Mouse (Mus musculus) limb, embryonic 10.5 days (tissue): Measurements from ENCODE around the gene Erg. TPM values are rescaled to one million over a fixed set of nuclear protein-coding genes. Genes with fewer than 3 reads are reported as not detected.

Experiments
- DNase-seq: peaks from one replicate; pipeline ENCODE4 v3.0.0-alpha.2; 2017; ENCODE audit warnings: low spot score
- H3K27ac ChIP-seq: fragments of 300-500 bp; sonication (generic); 2 replicates; pipeline ENCODE4 v1.5.1; 2016; ENCODE audit warnings: mild to moderate bottlenecking
- H3K27me3 ChIP-seq: fragments of 300-500 bp; sonication (generic); 2 replicates; pipeline ENCODE4 v1.6.1; 2016; ENCODE audit warnings: low read depth, mild to moderate bottlenecking; ENCODE audit not compliant: poor library complexity, severe bottlenecking
- H3K36me3 ChIP-seq: fragments of 300-500 bp; sonication (generic); 2 replicates; pipeline ENCODE4 v1.6.1; 2016; ENCODE audit warnings: mild to moderate bottlenecking, moderate library complexity
- H3K4me1 ChIP-seq: fragments of 300-500 bp; sonication (generic); 2 replicates; pipeline ENCODE4 v1.6.1; 2016
- H3K4me3 ChIP-seq: fragments of 300-500 bp; sonication (generic); 2 replicates; pipeline ENCODE4 v1.5.1; 2016; ENCODE audit warnings: mild to moderate bottlenecking, moderate library complexity
- H3K9me3 ChIP-seq: fragments of 300-500 bp; sonication (generic); replicated peaks from 2 replicates; pipeline ENCODE4 v1.6.1; 2016; ENCODE audit warnings: mild to moderate bottlenecking
- WGBS: fragments of 180-500 bp; shearing (Covaris S2); methylation state at CpG from one replicate; pipeline ENCODE4 v1.1.7; 2016; 5-methylcytosine and 5-hydroxymethylcytosine counted together
- polyA plus RNA-seq: library from polyadenylated mRNA; unstranded; fragments of >200 nt; fragmentation: Nextera tagmentation; extraction: Ambion mirVana; gene quantifications from 2 replicates; pipeline ENCODE4 v1.2.1, GENCODE M21; 2016

Erg gene
- 6.1 and 6.8 TPM in 2 replicates for polyA plus RNA-seq

DNA sequence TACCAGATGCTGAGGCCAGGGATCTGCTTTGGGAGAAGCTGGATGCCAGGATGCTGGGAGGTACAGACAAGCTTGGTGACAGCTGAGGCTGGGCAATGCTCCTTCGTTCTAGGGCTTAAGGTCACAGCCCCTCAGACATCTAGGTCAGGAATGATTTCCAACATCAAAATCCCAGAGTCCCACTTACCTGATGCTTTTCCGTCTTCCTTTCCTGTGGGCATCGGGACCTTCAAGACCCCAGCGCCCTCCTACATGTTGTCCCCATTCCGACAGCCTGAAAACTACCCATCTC lies at the start of gene Erg:
Erg (minus strand) TSS at position 283 of the 292 bp plus-strand sequence.
- no peaks in the 10 kb centered on the region for H3K36me3 ChIP-seq
- peak within 1 kb of the TSS; percentile 83 for H3K27ac ChIP-seq
- under 1% methylated on average over 5 of the region's 5 CpGs for WGBS
- peaks cover 48% of the 10 kb centered on the region for H3K27me3 ChIP-seq
- no peaks in the 10 kb centered on the region for H3K9me3 ChIP-seq
- DNase-seq, result peak; percentile 51
- peaks cover 66% of the 10 kb centered on the region for H3K4me1 ChIP-seq
- H3K4me3 ChIP-seq, result peak within 1 kb of the TSS; percentile 74

- Histone ChIP-seq H3K27ac (no peak overlapping the region), H3K4me3 (no peak overlapping the region), H3K36me3 (no peaks in the 10 kb centered on the region), H3K4me1 (peaks cover 22% of the 10 kb centered on the region), H3K27me3 (peaks cover 5% of the 10 kb centered on the region), H3K9me3 (no peaks in the 10 kb centered on the region)
- DNase-seq, result no peak
- WGBS, result 75% methylated on average over 10 of the region's 10 CpGs
Observed at GRCm38 (mm10) chr16:95631816-95632215, 45.4 kb upstream of the Erg start.

- no peak overlapping the region for H3K4me3 ChIP-seq
- DNase-seq, result no peak
- H3K9me3 ChIP-seq, result no peaks in the 10 kb centered on the region
- no peaks in the 10 kb centered on the region for H3K27me3 ChIP-seq
- H3K27ac ChIP-seq, result no peak overlapping the region
- 76% methylated on average over 7 of the region's 7 CpGs for WGBS
- no peaks in the 10 kb centered on the region for H3K36me3 ChIP-seq
- H3K4me1 ChIP-seq, result peaks cover 25% of the 10 kb centered on the region
Observed at GRCm38 (mm10) chr16:95623876-95624770, 37.7 kb upstream of the Erg start.

- Histone ChIP-seq H3K27ac (0 out of 2 replicates have a peak overlapping the region, but pooled peaks have one; percentile 7), H3K4me3 (no peak overlapping the region), H3K4me1 (peaks cover 26% of the 10 kb centered on the region), H3K9me3 (no peaks in the 10 kb centered on the region), H3K36me3 (no peaks in the 10 kb centered on the region), H3K27me3 (no peaks in the 10 kb centered on the region)
- WGBS, result 80% methylated on average over 4 of the region's 4 CpGs
- no peak for DNase-seq
Observed at GRCm38 (mm10) chr16:95623056-95623455, 36.7 kb upstream of the Erg start.

GRCm38 (mm10) chr16:95619859-95620325 lies 33.5 kb upstream of the Erg start:
- DNase-seq, result no peak
- no peaks in the 10 kb centered on the region for H3K27me3 ChIP-seq
- WGBS, result 86% methylated on average over 4 of the region's 4 CpGs
- H3K4me1 ChIP-seq, result peaks cover 33% of the 10 kb centered on the region
- no peak overlapping the region for H3K27ac ChIP-seq
- no peak overlapping the region for H3K4me3 ChIP-seq
- no peaks in the 10 kb centered on the region for H3K9me3 ChIP-seq
- H3K36me3 ChIP-seq, result no peaks in the 10 kb centered on the region

DNA sequence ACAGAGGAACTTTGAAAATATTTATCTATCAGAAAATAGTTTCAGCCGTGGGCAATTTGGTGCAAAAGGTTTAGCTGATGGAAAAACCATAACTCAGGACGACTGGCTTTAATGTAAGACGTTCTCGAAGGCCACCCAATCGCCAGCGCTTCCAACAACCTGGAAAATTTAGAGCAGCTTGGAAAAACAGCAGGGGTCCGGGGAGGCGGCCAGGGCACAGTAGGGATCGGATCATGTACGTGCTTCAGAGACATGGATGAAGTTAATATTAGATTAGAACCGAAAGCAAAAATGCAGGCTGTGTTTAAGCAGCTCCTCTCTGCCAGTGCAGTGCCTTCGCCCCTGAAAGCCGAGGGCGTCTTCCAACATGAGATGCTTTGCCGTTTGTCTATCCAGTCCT lies 31.8 kb upstream of the Erg start:
- no peak for DNase-seq
- Histone ChIP-seq H3K27ac (no peak overlapping the region), H3K9me3 (no peaks in the 10 kb centered on the region), H3K4me3 (no peak overlapping the region), H3K27me3 (no peaks in the 10 kb centered on the region), H3K36me3 (no peaks in the 10 kb centered on the region), H3K4me1 (peaks cover 26% of the 10 kb centered on the region)
- WGBS, result 66% methylated on average over 15 of the region's 15 CpGs

- DNase-seq, result no peak
- Histone ChIP-seq H3K4me3 (no peak overlapping the region), H3K27me3 (no peaks in the 10 kb centered on the region), H3K4me1 (peaks cover 23% of the 10 kb centered on the region), H3K27ac (no peak overlapping the region), H3K9me3 (no peaks in the 10 kb centered on the region), H3K36me3 (no peaks in the 10 kb centered on the region)
- 37% methylated on average over 6 of the region's 6 CpGs for WGBS
Observed at GRCm38 (mm10) chr16:95617720-95618119, 31.3 kb upstream of the Erg start.

- 36% methylated on average over 6 of the region's 6 CpGs for WGBS
- no peaks in the 10 kb centered on the region for H3K27me3 ChIP-seq
- no peak overlapping the region for H3K4me3 ChIP-seq
- H3K4me1 ChIP-seq, result peaks cover 20% of the 10 kb centered on the region
- no peaks in the 10 kb centered on the region for H3K36me3 ChIP-seq
- H3K9me3 ChIP-seq, result no peaks in the 10 kb centered on the region
- H3K27ac ChIP-seq, result no peak overlapping the region
- peak; percentile 64 for DNase-seq
Observed at GRCm38 (mm10) chr16:95615579-95615978, 29.2 kb upstream of the Erg start.

- Histone ChIP-seq H3K27ac (0 out of 2 replicates have a peak overlapping the region, but pooled peaks have one; percentile 1), H3K4me3 (no peak overlapping the region), H3K9me3 (no peaks in the 10 kb centered on the region), H3K36me3 (no peaks in the 10 kb centered on the region), H3K4me1 (peaks cover 20% of the 10 kb centered on the region), H3K27me3 (no peaks in the 10 kb centered on the region)
- WGBS, result 93% methylated on average over 2 of the region's 2 CpGs
- no peak for DNase-seq
Observed at GRCm38 (mm10) chr16:95614482-95614881, 28.1 kb upstream of the Erg start.

GRCm38 (mm10) chr16:95611982-95612746 lies 25.8 kb upstream of the Erg start:
- Histone ChIP-seq H3K9me3 (no peaks in the 10 kb centered on the region), H3K27me3 (no peaks in the 10 kb centered on the region), H3K4me3 (no peak overlapping the region), H3K27ac (no peak overlapping the region), H3K36me3 (no peaks in the 10 kb centered on the region), H3K4me1 (no peaks in the 10 kb centered on the region)
- DNase-seq, result no peak
- WGBS, result 84% methylated on average over 20 of the region's 20 CpGs

- no peaks in the 10 kb centered on the region for H3K36me3 ChIP-seq
- DNase-seq, result no peak
- H3K27ac ChIP-seq, result no peak overlapping the region
- 73% methylated on average over 7 of the region's 7 CpGs for WGBS
- 0 out of 2 replicates have a peak, but pooled peaks cover 4% of the 10 kb centered on the region for H3K4me1 ChIP-seq
- no peak overlapping the region for H3K4me3 ChIP-seq
- no peaks in the 10 kb centered on the region for H3K9me3 ChIP-seq
- H3K27me3 ChIP-seq, result no peaks in the 10 kb centered on the region
Observed at GRCm38 (mm10) chr16:95608624-95609023, 22.2 kb upstream of the Erg start.

GRCm38 (mm10) chr16:95605304-95605703 lies 18.9 kb upstream of the Erg start:
- H3K36me3 ChIP-seq, result no peaks in the 10 kb centered on the region
- H3K4me1 ChIP-seq, result peaks cover 28% of the 10 kb centered on the region
- H3K27me3 ChIP-seq, result no peaks in the 10 kb centered on the region
- no peak overlapping the region for H3K27ac ChIP-seq
- H3K4me3 ChIP-seq, result no peak overlapping the region
- 25% methylated on average over 7 of the region's 7 CpGs for WGBS
- peak; percentile 88 for DNase-seq
- no peaks in the 10 kb centered on the region for H3K9me3 ChIP-seq

DNA sequence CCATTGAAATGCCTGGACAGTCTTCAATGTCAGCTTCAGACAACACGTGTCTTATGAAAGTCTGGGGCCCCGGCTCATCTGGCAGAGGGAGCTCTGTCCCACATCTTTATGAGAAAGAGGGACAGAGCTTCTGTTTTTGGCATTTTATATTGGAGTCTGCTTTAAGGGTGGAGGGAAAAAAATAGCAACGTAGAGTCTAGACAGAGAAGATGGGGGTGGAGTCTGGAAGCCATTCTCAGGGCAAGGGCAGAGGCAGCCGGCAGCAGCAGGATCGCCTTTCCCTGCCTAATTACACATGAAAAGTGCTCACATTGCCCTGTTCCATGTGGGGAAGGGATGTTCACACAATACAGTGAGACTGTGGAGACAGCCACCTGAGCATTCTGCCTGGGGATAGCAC lies 16.1 kb upstream of the Erg start:
- Histone ChIP-seq H3K36me3 (no peaks in the 10 kb centered on the region), H3K4me1 (peaks cover 28% of the 10 kb centered on the region), H3K27me3 (no peaks in the 10 kb centered on the region), H3K4me3 (no peak overlapping the region), H3K9me3 (no peaks in the 10 kb centered on the region), H3K27ac (peak overlapping the region; percentile 82)
- WGBS, result 22% methylated on average over 5 of the region's 5 CpGs
- peak; percentile 43 for DNase-seq
